Mouse (Mus musculus) gastrocnemius, adult 8-10 months (tissue): ENCODE data around the gene Pgc. TPM values are rescaled to one million over a fixed set of nuclear protein-coding genes. Genes with fewer than 3 reads are reported as not detected.
A peak's percentile ranks its signal among the peaks of the same experiment; 100 is the strongest.

Source experiments
- DNase-seq, 2 experiments: peaks; one replicate each; pipeline ENCODE4 v3.0.0; 2022; ENCODE audit warnings: low spot score in 2 of 2
- total RNA-seq, 4 experiments: library from RNA; stranded (reverse); gene quantifications; 2 replicates each; pipeline ENCODE4 v1.2.4; 2022

Gene Pgc
- not detected for total RNA-seq

GRCm38 (mm10) chr17:47726566-47726965 is at the start of gene Pgc:
Gene Pgc (plus strand): TSS chr17:47726842.
- DNase-seq: no peak

GRCm38 (mm10) chr17:47678238-47678637 is 48.4 kb upstream of the Pgc start:
- DNase-seq: no peak

GRCm38 (mm10) chr17:47678702-47679101 is 47.9 kb upstream of the Pgc start:
- no peak for DNase-seq

- DNase-seq: no peak
Observed at GRCm38 (mm10) chr17:47682836-47683235, 43.8 kb upstream of the Pgc start.

- peak; percentile 93 to 94 for DNase-seq
Observed at GRCm38 (mm10) chr17:47687409-47688343, 39.0 kb upstream of the Pgc start.

- no peak for DNase-seq
Observed at GRCm38 (mm10) chr17:47688344-47688607, 38.4 kb upstream of the Pgc start, which contains the start of gene Tomm6. Gene Tomm6 (minus strand): TSS chr17:47688386.

- peak; percentile 44 to 50 for DNase-seq
Observed at GRCm38 (mm10) chr17:47688608-47689575, 37.8 kb upstream of the Pgc start, which contains the start of gene Frs3. Gene Frs3 (plus strand): TSS chr17:47689030.

GRCm38 (mm10) chr17:47689894-47690293 is 36.7 kb upstream of the Pgc start:
- no peak for DNase-seq

- no peak for DNase-seq
Observed at GRCm38 (mm10) chr17:47691650-47692049, 35.0 kb upstream of the Pgc start.

- peak; percentile 8 to 22 for DNase-seq
Observed at GRCm38 (mm10) chr17:47693671-47694441, 32.8 kb upstream of the Pgc start.

GRCm38 (mm10) chr17:47694442-47694502 is 32.4 kb upstream of the Pgc start, which contains the start of gene Gm21981:
Gene Gm21981 (minus strand): TSS chr17:47694455.
- no peak for DNase-seq

GRCm38 (mm10) chr17:47694503-47695336 is 31.9 kb upstream of the Pgc start, which contains the start of gene Prickle4:
Gene Prickle4 (minus strand): TSS chr17:47694736.
- DNase-seq: peak; percentile 96 to 98

- DNase-seq: no peak
Observed at GRCm38 (mm10) chr17:47695337-47695710, 31.3 kb upstream of the Pgc start.

GRCm38 (mm10) chr17:47698156-47698555 is 28.5 kb upstream of the Pgc start:
- DNase-seq: no peak

GRCm38 (mm10) chr17:47699055-47699454 is 27.6 kb upstream of the Pgc start:
- DNase-seq: no peak

GRCm38 (mm10) chr17:47701793-47702192 is 24.8 kb upstream of the Pgc start:
- no peak for DNase-seq

- no peak for DNase-seq
Observed at GRCm38 (mm10) chr17:47702548-47703345, 23.9 kb upstream of the Pgc start.

GRCm38 (mm10) chr17:47703556-47703955 is 23.1 kb upstream of the Pgc start:
- DNase-seq: no peak

- DNase-seq: no peak
Observed at GRCm38 (mm10) chr17:47704692-47705091, 21.9 kb upstream of the Pgc start.

GRCm38 (mm10) chr17:47706196-47706595 is 20.4 kb upstream of the Pgc start:
- no peak for DNase-seq
